ENCODE assay signal across 18 mouse cellular contexts in the genomic region with DNA sequence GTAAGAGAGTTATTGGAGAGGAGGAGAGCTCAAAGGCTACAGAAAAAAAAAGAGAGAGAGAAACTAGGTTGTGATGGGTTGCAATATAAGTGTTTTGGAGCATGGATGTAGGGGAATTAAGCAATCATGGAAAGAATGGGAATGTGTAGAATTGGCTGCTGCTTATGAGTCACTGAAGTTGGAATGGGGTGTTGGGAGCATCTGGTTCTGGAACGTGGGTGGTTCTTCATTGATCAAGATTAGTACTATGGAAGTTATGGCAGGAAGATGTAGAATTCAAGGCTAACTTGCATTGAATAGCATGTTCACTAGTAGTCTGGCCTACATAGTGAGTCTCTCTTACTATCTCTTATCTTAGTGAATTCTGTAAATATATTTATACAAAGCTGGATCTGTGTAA.
"Had no signal": no experiment of that assay in that cellular context is flagged by ENCODE, and none has a peak within 500 bp of the region (broad histone marks: within the 10 kb centered on the region; RNA-seq: fewer than 3 reads in every experiment).

No protein-coding gene starts in this region.

- H3K4me1 ChIP-seq: midbrain, embryonic 15.5 days; neural tube, embryonic 13.5 days; neural tube, embryonic 15.5 days had no signal

- H3K4me3 ChIP-seq: midbrain, embryonic 10.5 days; midbrain, embryonic 13.5 days; midbrain, embryonic 15.5 days; myocyte; neural tube, embryonic 13.5 days; neural tube, embryonic 15.5 days had no signal

- H3K27me3 ChIP-seq: midbrain, embryonic 13.5 days; midbrain, embryonic 15.5 days; neural tube, embryonic 13.5 days; neural tube, embryonic 15.5 days had no signal

- H3K27ac ChIP-seq: midbrain, embryonic 10.5 days; midbrain, embryonic 13.5 days; midbrain, embryonic 15.5 days; neural tube, embryonic 13.5 days; neural tube, embryonic 15.5 days had no signal

- ATAC-seq: midbrain, embryonic 13.5 days; midbrain, embryonic 15.5 days had no signal

- H3K36me3 ChIP-seq: midbrain, embryonic 10.5 days; midbrain, embryonic 13.5 days; midbrain, embryonic 15.5 days; neural tube, embryonic 13.5 days; neural tube, embryonic 15.5 days had no signal

- H3K9ac ChIP-seq: lung, embryonic 14.5 days; midbrain, embryonic 13.5 days; midbrain, embryonic 15.5 days; neural tube, embryonic 13.5 days; neural tube, embryonic 15.5 days had no signal

- H3K9me3 ChIP-seq: midbrain, embryonic 10.5 days; midbrain, embryonic 13.5 days; midbrain, embryonic 15.5 days; neural tube, embryonic 13.5 days; neural tube, embryonic 15.5 days had no signal

- DNase-seq: lung, adult 18-20 months; lung, embryonic 14.5 days; lung, postnatal 10 days; lung, postnatal 4 days; retina, postnatal 1 day; right cerebral cortex, adult 18-20 months; right cerebral cortex, postnatal 25 days; right cerebral cortex, postnatal 4 days; spleen, adult 18-20 months; thymus, adult 18-20 months; thymus, postnatal 14 days; thymus, postnatal 36 days had no signal

- H3K4me2 ChIP-seq: lung, embryonic 14.5 days; midbrain, embryonic 13.5 days; midbrain, embryonic 15.5 days; neural tube, embryonic 13.5 days; neural tube, embryonic 15.5 days had no signal
